Mouse (Mus musculus): ENCODE results near the gene Ankrd17.
"Not testable (repeated sequence)": the region's sequence is repeated elsewhere in the genome, so short reads cannot be mapped to it uniquely, and the experiment has no call there.

Gene Ankrd17

GRCm38 (mm10) chr5:90338177-90339091, 27.9 kb downstream of the Ankrd17 start:
- peak; percentile 45 for DNase-seq (ENCODE audit: low read depth)

- no peak for DNase-seq (ENCODE audit: low read depth)
Measured at GRCm38 (mm10) chr5:90332478-90332877, 33.9 kb downstream of the Ankrd17 start.

GRCm38 (mm10) chr5:90331071-90331470, 35.3 kb downstream of the Ankrd17 start:
- DNase-seq (ENCODE audit: low read depth) = peak; percentile 18

- no peak for DNase-seq (ENCODE audit: low read depth)
Measured at GRCm38 (mm10) chr5:90298396-90298795, 68.0 kb downstream of the Ankrd17 start.

- DNase-seq (ENCODE audit: low read depth) = no peak
Measured at GRCm38 (mm10) chr5:90289887-90290286, 76.5 kb downstream of the Ankrd17 start.

GRCm38 (mm10) chr5:90286559-90286958, 79.8 kb downstream of the Ankrd17 start:
- DNase-seq (ENCODE audit: low read depth) = peak; percentile 56

- DNase-seq (ENCODE audit: low read depth) = no peak
Measured at GRCm38 (mm10) chr5:90280061-90280460, 86.3 kb downstream of the Ankrd17 start.

- no peak for DNase-seq (ENCODE audit: low read depth)
Measured at GRCm38 (mm10) chr5:90279418-90279817, 87.0 kb downstream of the Ankrd17 start.

- peak; percentile 75 for DNase-seq (ENCODE audit: low read depth)
Measured at GRCm38 (mm10) chr5:90277443-90277842, 88.9 kb downstream of the Ankrd17 start.

- no peak for DNase-seq (ENCODE audit: low read depth)
Measured at GRCm38 (mm10) chr5:90274806-90275205, 91.6 kb downstream of the Ankrd17 start.

GRCm38 (mm10) chr5:90262230-90262629, 104.1 kb downstream of the Ankrd17 start:
- not testable (repeated sequence) for DNase-seq (ENCODE audit: low read depth)

GRCm38 (mm10) chr5:90257023-90257422, 109.4 kb downstream of the Ankrd17 start:
- no peak for DNase-seq (ENCODE audit: low read depth)

- no peak for DNase-seq (ENCODE audit: low read depth)
Measured at GRCm38 (mm10) chr5:90247503-90247902, 118.9 kb downstream of the Ankrd17 start.

- no peak for DNase-seq (ENCODE audit: low read depth)
Measured at GRCm38 (mm10) chr5:90246987-90247386, 119.4 kb downstream of the Ankrd17 start.

GRCm38 (mm10) chr5:90246567-90246966, 119.8 kb downstream of the Ankrd17 start:
- DNase-seq (ENCODE audit: low read depth) = no peak

GRCm38 (mm10) chr5:90245416-90245815, 121.0 kb downstream of the Ankrd17 start:
- DNase-seq (ENCODE audit: low read depth) = no peak

GRCm38 (mm10) chr5:90235217-90235616, 131.2 kb downstream of the Ankrd17 start:
- DNase-seq (ENCODE audit: low read depth) = no peak

GRCm38 (mm10) chr5:90233305-90233704, 133.1 kb downstream of the Ankrd17 start:
- no peak for DNase-seq (ENCODE audit: low read depth)

- no peak for DNase-seq (ENCODE audit: low read depth)
Measured at GRCm38 (mm10) chr5:90229760-90230159, 136.6 kb downstream of the Ankrd17 start.

- no peak for DNase-seq (ENCODE audit: low read depth)
Measured at GRCm38 (mm10) chr5:90226696-90227095, 139.7 kb downstream of the Ankrd17 start.

GRCm38 (mm10) chr5:90224730-90225129, 141.6 kb downstream of the Ankrd17 start:
- DNase-seq (ENCODE audit: low read depth) = peak; percentile 36

GRCm38 (mm10) chr5:90223534-90224381, 142.6 kb downstream of the Ankrd17 start, which contains the start of gene Cox18:
Gene Cox18, minus strand, starts transcription at chr5:90224001.
- DNase-seq (ENCODE audit: low read depth) = peak; percentile 100

- no peak for DNase-seq (ENCODE audit: low read depth)
Measured at GRCm38 (mm10) chr5:90222937-90223336, 143.4 kb downstream of the Ankrd17 start.

All from 416B (cell line).